Mouse (Mus musculus) embryo, embryonic 9.5 days (tissue): ENCODE data around the gene Agtr1b.
A peak's percentile ranks its signal among the peaks of the same experiment; 100 is the strongest.

Experiments
- DNase-seq: peaks from one replicate; pipeline ENCODE4 v3.0.0-alpha.2; 2017; ENCODE audit errors: extremely low spot score

Agtr1b gene

DNA sequence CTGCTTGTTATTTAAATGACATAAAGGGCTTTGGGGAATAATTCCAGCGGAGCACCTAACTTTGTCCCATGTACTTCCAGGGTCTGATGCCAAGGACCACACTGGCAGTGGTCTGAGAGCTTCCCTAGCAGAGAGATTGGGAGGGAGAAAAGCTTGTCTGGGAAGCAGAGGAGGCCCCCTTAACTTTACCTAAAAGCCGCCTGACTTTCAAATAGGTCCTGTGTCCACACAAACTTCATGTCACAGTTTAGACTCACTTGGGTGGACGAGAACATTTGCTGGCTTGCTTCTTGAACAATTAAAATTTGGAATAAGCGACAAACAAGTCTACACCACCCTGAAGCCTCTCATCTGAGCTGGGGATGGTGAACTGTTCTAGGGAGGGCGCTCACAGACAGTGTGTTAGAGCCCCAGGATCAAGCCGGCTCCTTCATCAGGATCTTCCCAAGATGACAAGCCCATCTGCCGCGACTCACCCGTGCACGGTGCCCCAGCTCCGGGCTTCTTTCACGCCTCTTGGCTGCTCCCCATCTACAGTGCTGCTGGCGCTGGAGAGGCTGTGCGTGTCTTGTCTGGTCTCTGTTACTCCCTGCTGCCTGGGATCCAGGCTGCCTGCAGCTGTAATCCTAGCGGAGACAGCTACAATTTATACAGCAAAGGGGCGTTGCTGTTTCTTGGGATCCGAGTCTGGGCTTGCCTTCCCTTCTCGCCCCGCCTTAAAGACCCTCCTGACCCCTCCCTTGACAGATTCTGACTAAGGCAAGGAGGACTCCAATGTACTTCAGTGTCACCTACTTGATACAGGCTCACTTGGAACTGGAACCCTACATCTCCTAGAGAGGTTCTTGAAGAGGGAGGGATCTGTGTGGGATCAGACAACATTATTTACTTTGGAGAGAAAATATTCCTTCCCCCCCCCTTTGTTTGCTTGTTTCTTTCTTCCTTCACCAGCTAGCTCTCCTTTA, at the start of gene Agtr1b:
TSS of gene Agtr1b (minus strand) at position 620 of the 965 bp plus-strand sequence.
- DNase-seq: peak; percentile 48

DNA sequence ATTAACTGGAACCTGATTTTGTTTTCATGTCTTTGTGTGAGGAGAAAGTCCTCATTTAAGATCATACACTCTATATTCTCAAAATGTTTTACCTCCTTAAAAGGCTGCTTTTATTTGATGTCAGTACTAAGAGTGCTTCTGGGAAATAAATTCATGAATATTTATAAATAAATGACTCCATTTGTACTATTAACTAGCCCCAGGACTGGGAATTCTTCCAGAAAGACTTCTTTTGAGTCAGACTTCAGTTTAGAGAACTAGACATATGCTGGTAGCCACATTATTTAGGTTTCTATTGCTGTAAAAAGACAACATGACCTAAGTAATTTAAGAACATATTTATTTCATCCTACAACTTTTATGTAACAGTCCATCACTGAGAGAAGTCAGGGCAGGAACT, 13.4 kb downstream of the Agtr1b start:
- DNase-seq: no peak

DNA sequence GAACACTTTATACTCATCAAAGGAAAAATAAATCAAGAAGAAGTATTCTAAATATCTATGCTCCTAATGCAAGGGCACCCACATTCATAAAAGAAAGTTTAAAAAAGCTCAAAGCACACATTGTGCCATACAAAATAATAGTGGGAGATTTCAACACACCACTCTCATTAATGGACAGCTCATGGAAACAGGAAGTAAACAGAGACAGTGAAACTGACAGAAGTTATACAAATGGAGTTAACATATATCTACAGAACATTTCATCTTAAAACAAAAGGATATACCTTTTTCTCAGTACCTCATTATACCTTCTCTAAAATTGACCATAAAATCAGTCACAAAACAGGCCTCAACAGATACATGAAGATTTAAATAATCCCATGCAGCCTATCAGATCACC, 18.8 kb downstream of the Agtr1b start:
- DNase-seq: no peak

DNA sequence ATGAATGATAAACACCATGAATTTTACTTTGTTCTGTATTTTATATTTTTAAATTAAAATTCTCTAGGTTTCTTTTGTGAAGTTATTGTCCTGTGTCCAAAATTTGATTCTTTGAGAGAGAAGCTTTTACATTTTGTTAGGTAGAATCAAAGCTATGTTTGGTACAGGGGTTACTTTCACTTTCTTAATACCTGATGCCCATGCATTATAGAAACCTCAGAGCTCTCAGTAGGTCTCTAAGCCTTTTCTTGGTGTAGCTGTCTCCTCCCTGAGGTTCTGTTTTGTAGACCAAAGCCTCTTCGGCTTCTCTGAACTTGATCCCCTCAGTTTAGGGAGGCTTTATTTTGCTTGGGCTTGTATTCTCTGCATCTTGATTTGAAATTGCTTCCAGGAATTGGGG, 26.6 kb downstream of the Agtr1b start:
- no peak for DNase-seq

DNA sequence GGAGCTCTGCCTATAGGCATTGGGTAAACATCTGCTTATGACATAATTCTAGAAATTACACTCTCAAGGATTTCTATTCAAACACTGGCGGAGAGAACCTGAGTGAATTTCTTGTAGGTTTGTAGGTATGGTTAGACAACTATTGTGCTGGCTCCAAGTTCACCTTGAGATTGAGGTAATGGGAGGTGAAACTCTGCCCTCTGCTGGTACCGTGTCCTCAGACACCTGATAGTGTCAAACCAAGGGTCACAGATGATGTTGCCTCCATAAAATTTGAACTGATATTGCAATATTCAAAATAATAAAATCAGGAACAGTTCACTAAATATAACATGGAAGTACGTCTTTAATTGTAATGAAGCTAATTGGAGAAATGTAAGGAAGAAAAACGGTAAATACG, 32.3 kb downstream of the Agtr1b start:
- DNase-seq: no peak

- peak; percentile 8 for DNase-seq
These were observed 49.7 kb downstream of the Agtr1b start for GRCm38 (mm10) chr3:20317233-20317632.

- no peak for DNase-seq
These were observed 57.8 kb downstream of the Agtr1b start for GRCm38 (mm10) chr3:20309142-20309541.

GRCm38 (mm10) chr3:20307256-20307655, 59.7 kb downstream of the Agtr1b start:
- no peak for DNase-seq

DNA sequence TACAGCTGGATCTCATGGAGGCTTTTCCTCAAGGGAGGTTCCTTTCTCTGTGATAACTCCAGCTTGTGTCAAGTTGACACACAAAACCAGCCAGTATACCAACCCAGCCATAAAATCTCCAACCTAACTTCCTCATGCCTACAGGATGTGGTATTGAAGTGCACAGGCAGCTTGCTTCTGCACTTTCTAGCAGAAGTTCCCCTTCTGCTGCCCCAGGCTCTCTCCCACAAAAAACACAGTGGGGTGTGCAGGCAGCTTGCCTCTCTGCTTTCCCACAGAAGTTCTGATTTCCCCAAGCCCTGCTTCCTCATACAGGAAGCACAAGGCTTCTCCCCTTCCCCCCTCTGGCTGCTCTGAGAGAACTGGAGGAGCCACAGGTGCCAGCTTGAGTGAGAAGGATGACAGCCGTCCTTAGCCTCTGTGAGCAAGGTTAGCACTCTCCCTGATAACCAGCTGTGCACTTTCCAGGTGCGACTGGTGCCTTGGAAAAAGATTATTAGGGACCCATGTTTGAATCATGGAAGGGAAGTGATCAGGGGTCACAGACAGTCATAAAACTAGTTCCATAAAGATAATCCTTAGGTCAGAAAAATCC, 62.1 kb downstream of the Agtr1b start:
- DNase-seq: no peak

GRCm38 (mm10) chr3:20295546-20295945, 71.4 kb downstream of the Agtr1b start:
- DNase-seq: no peak

DNA sequence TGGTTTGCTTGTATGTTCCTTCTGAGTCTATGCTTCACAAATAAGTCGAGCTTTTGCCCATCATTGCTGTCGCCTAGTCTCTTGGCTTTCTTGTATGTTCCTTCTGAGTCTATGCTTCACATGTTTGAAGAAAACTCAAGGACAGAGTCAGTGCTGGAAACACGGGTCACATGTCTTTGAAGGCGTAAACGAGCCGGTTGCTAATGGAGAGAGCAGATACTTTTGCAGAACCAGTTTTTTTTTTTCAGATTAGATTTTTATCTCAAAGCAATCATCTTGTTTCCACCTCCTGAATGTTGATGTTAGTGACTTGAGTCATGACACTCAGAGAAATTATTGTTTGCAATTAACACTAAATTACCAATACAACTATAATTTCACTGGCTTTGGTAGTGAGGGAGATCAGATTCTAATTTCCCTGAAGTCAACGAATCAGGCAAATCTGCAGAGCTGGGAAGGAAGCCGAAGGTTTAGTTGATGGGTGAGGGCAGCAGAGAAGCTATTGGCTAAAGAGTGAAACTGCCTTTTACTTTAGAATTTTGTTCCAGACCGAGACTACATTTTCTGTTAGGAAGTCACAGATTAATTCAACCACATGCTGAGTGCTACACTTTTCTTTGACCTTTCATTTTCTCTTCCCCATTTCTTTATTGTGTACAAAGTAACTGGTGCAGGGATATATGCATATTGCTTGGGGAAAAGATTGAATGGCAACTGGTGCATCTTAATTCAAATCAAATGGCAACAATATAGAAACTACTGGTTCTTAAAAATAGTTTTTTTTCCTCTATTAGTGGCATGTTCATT, 72.2 kb downstream of the Agtr1b start:
- DNase-seq: no peak

GRCm38 (mm10) chr3:20291370-20291769, 75.6 kb downstream of the Agtr1b start:
- DNase-seq: no peak

GRCm38 (mm10) chr3:20288761-20289160, 78.2 kb downstream of the Agtr1b start:
- DNase-seq: no peak

DNA sequence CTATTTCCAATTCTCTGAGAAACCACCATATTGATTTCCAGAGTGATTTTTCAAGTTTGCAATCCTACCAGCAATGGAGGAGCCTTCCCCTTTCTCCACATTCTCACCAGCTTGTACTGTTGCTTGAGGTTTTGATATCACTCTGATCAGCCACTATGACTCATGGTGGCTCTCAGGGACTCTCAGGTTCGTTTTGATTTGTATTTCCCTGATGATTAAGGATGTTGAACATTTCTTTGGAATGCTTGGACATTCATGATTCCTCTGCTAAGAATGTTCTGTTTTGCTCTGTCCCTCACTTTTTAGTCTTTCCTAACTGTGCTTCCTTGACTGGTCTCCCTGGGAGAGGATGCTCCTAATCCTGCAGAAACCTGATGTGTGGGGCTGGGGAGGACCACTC, 85.2 kb downstream of the Agtr1b start:
- DNase-seq: no peak

GRCm38 (mm10) chr3:20275633-20276032, 91.3 kb downstream of the Agtr1b start, which contains the start of gene Cpb1:
Gene Cpb1, minus strand, starts transcription at chr3:20275733.
- DNase-seq: no peak
